Mouse (Mus musculus): ENCODE results near the gene Gabrr3. TPM values are rescaled to one million over a fixed set of nuclear protein-coding genes. Genes with fewer than 3 reads are reported as not detected.

Gene Gabrr3
- 0.29 TPM for polyA plus RNA-seq (2014; fragmentation: Illumina TruSeq; extraction: RNeasy Lipid Tissue Mini Kit (QIAGEN cat#74804))

GRCm38 (mm10) chr16:59407032-59407431, at the start of gene Gabrr3:
Gene Gabrr3, plus strand, starts transcription at chr16:59407332.

GRCm38 (mm10) chr16:59363893-59364292, 43.2 kb upstream of the Gabrr3 start, which contains the start of gene Olfr209:
Gene Olfr209, minus strand, starts transcription at chr16:59363993.

GRCm38 (mm10) chr16:59471637-59472278, 64.6 kb downstream of the Gabrr3 start, which contains the start of gene Riox2:
Gene Riox2, plus strand, starts transcription at chr16:59471775.

Other genes with a start within 250 kb of the Gabrr3 start
- gene Olfr196, start 236.9 kb upstream of the Gabrr3 start, polyA plus RNA-seq (2014; fragmentation: Illumina TruSeq; extraction: RNeasy Lipid Tissue Mini Kit (QIAGEN cat#74804)), result not detected
- gene Olfr198, start 203.8 kb upstream of the Gabrr3 start, polyA plus RNA-seq (2014; fragmentation: Illumina TruSeq; extraction: RNeasy Lipid Tissue Mini Kit (QIAGEN cat#74804)), result not detected
- gene Olfr199, start 187.6 kb upstream of the Gabrr3 start, polyA plus RNA-seq (2014; fragmentation: Illumina TruSeq; extraction: RNeasy Lipid Tissue Mini Kit (QIAGEN cat#74804)), result not detected
- gene Olfr201, start 134.7 kb upstream of the Gabrr3 start, polyA plus RNA-seq (2014; fragmentation: Illumina TruSeq; extraction: RNeasy Lipid Tissue Mini Kit (QIAGEN cat#74804)), result not detected
- not detected for gene Olfr202, start 120.5 kb upstream of the Gabrr3 start, polyA plus RNA-seq (2014; fragmentation: Illumina TruSeq; extraction: RNeasy Lipid Tissue Mini Kit (QIAGEN cat#74804))
- gene Olfr203, start 108.5 kb upstream of the Gabrr3 start, polyA plus RNA-seq (2014; fragmentation: Illumina TruSeq; extraction: RNeasy Lipid Tissue Mini Kit (QIAGEN cat#74804)), result not detected
- not detected for gene Olfr204, start 89.1 kb upstream of the Gabrr3 start, polyA plus RNA-seq (2014; fragmentation: Illumina TruSeq; extraction: RNeasy Lipid Tissue Mini Kit (QIAGEN cat#74804))
- gene Olfr205, start 76.2 kb upstream of the Gabrr3 start, polyA plus RNA-seq (2014; fragmentation: Illumina TruSeq; extraction: RNeasy Lipid Tissue Mini Kit (QIAGEN cat#74804)), result not detected
- gene Olfr206, start 58.1 kb upstream of the Gabrr3 start, polyA plus RNA-seq (2014; fragmentation: Illumina TruSeq; extraction: RNeasy Lipid Tissue Mini Kit (QIAGEN cat#74804)), result 1.3 TPM
- gene Olfr209, start 43.3 kb upstream of the Gabrr3 start, polyA plus RNA-seq (2014; fragmentation: Illumina TruSeq; extraction: RNeasy Lipid Tissue Mini Kit (QIAGEN cat#74804)), result not detected
- 37.5 TPM for gene Riox2, start 64.4 kb downstream of the Gabrr3 start, polyA plus RNA-seq (2014; fragmentation: Illumina TruSeq; extraction: RNeasy Lipid Tissue Mini Kit (QIAGEN cat#74804))
- 27.6 TPM for gene Crybg3, start 193.6 kb downstream of the Gabrr3 start, polyA plus RNA-seq (2014; fragmentation: Illumina TruSeq; extraction: RNeasy Lipid Tissue Mini Kit (QIAGEN cat#74804))
- 67.5 TPM for gene Arl6, start 232.1 kb downstream of the Gabrr3 start, polyA plus RNA-seq (2014; fragmentation: Illumina TruSeq; extraction: RNeasy Lipid Tissue Mini Kit (QIAGEN cat#74804))

Data from ovary, adult 10 weeks (tissue).